Mouse (Mus musculus) ES-Bruce4 (cell line): ENCODE measurements around the gene Tmeff1. TPM values are rescaled to one million over a fixed set of nuclear protein-coding genes. Genes with fewer than 3 reads are reported as not detected.
"Not testable (repeated sequence)": the region's sequence is repeated elsewhere in the genome, so short reads cannot be mapped to it uniquely, and the experiment has no call there.

ENCODE experiments used
- H3K27ac ChIP-seq: 2 replicates; pipeline ENCODE4 v1.5.1; 2012; ENCODE audit warnings: low read length, inconsistent platforms; ENCODE audit not compliant: insufficient read depth
- H3K27me3 ChIP-seq: 2 replicates; pipeline ENCODE4 v1.6.1; 2012; ENCODE audit warnings: mild to moderate bottlenecking, low read length, inconsistent platforms; ENCODE audit not compliant: control insufficient read depth, poor library complexity, insufficient read depth, severe bottlenecking
- H3K36me3 ChIP-seq: 2 replicates; pipeline ENCODE4 v1.6.1; 2012; ENCODE audit warnings: inconsistent platforms, mild to moderate bottlenecking, low read length, moderate library complexity; ENCODE audit not compliant: control insufficient read depth, poor library complexity, insufficient read depth, severe bottlenecking
- H3K4me1 ChIP-seq: one replicate; pipeline ENCODE4 v1.8.1; 2011; ENCODE audit warnings: low read length; ENCODE audit not compliant: control insufficient read depth, insufficient read depth
- H3K4me3 ChIP-seq: 2 replicates; pipeline ENCODE4 v1.5.1; 2011; ENCODE audit warnings: low read depth, mild to moderate bottlenecking, low read length
- H3K9ac ChIP-seq: 2 replicates; pipeline ENCODE4 v1.6.1; 2012; ENCODE audit warnings: low read depth, mild to moderate bottlenecking, inconsistent platforms; ENCODE audit not compliant: poor library complexity, severe bottlenecking
- H3K9me3 ChIP-seq: replicated peaks from 2 replicates; pipeline ENCODE4 v1.6.1; 2012; ENCODE audit warnings: mild to moderate bottlenecking, low read length, inconsistent platforms; ENCODE audit not compliant: control insufficient read depth, poor library complexity, insufficient read depth, severe bottlenecking
- CTCF ChIP-seq: IDR thresholded peaks from one replicate; pipeline ENCODE4 v1.8.1; 2011; ENCODE audit warnings: low read depth, low read length
- EP300 ChIP-seq: IDR thresholded peaks from 2 replicates; pipeline ENCODE4 v1.6.1; 2011; ENCODE audit warnings: low read depth, low read length; ENCODE audit not compliant: insufficient read depth
- POLR2A ChIP-seq: IDR thresholded peaks from one replicate; pipeline ENCODE4 v1.8.1; 2011; ENCODE audit warnings: low read length; ENCODE audit not compliant: insufficient read depth
- polyA plus RNA-seq: library from polyadenylated mRNA; stranded (reverse); fragments of >200 nt; gene quantifications from 2 replicates; pipeline ENCODE4 v1.2.4, GENCODE M21; 2011; ENCODE audit warnings: low read depth; ENCODE audit not compliant: missing spikeins, insufficient read depth, insufficient read length

The Tmeff1 gene
- polyA plus RNA-seq, 1 experiment = 167 TPM

GRCm38 (mm10) chr4:48676570-48677185 is 91.7 kb downstream of the Tmeff1 start:
- Histone ChIP-seq H3K9me3 (no peaks in the 10 kb centered on the region), H3K27ac (no peak overlapping the region), H3K9ac (no peak overlapping the region), H3K4me1 (peaks cover 2% of the 10 kb centered on the region), H3K36me3 (peaks cover 11% of the 10 kb centered on the region), H3K4me3 (no peak overlapping the region), H3K27me3 (no peaks in the 10 kb centered on the region)
- TF ChIP-seq CTCF = no peak
- no peak for TF ChIP-seq EP300
- TF ChIP-seq POLR2A = no peak

GRCm38 (mm10) chr4:48677276-48677675 is 92.3 kb downstream of the Tmeff1 start:
- Histone ChIP-seq H3K27ac (no peak overlapping the region), H3K9me3 (no peaks in the 10 kb centered on the region), H3K27me3 (no peaks in the 10 kb centered on the region), H3K36me3 (peaks cover 7% of the 10 kb centered on the region), H3K4me3 (no peak overlapping the region), H3K4me1 (peaks cover 2% of the 10 kb centered on the region), H3K9ac (no peak overlapping the region)
- TF ChIP-seq POLR2A (no peak), EP300 (no peak), CTCF (no peak)

GRCm38 (mm10) chr4:48677812-48678211 is 92.8 kb downstream of the Tmeff1 start:
- Histone ChIP-seq H3K9me3 (no peaks in the 10 kb centered on the region), H3K36me3 (peaks cover 4% of the 10 kb centered on the region; the same call in 1 of the 2 replicates), H3K27me3 (no peaks in the 10 kb centered on the region), H3K9ac (no peak overlapping the region), H3K4me1 (peaks cover 2% of the 10 kb centered on the region), H3K27ac (no peak overlapping the region), H3K4me3 (no peak overlapping the region)
- TF ChIP-seq POLR2A (no peak), CTCF (no peak), EP300 (no peak)

GRCm38 (mm10) chr4:48678793-48679192 is 93.8 kb downstream of the Tmeff1 start:
- TF ChIP-seq CTCF (no peak), POLR2A (no peak), EP300 (no peak)
- no peak overlapping the region for H3K27ac ChIP-seq
- H3K9me3 ChIP-seq = peaks cover 5% of the 10 kb centered on the region; the same call in 1 of the 2 replicates
- H3K4me1 ChIP-seq = peaks cover 2% of the 10 kb centered on the region
- H3K27me3 ChIP-seq = no peaks in the 10 kb centered on the region
- H3K4me3 ChIP-seq = no peak overlapping the region
- H3K36me3 ChIP-seq = peaks cover 4% of the 10 kb centered on the region; the same call in 1 of the 2 replicates
- no peak overlapping the region for H3K9ac ChIP-seq

GRCm38 (mm10) chr4:48679728-48680127 is 94.8 kb downstream of the Tmeff1 start:
- not testable (repeated sequence) for H3K27me3 ChIP-seq, H3K4me3 ChIP-seq
- H3K27ac ChIP-seq = peak overlapping the region; percentile 84

GRCm38 (mm10) chr4:48680214-48680613 is 95.2 kb downstream of the Tmeff1 start:
- Histone ChIP-seq H3K9ac (peak overlapping the region; percentile 56; the same call in 1 of the 2 replicates), H3K9me3 (peaks cover 10% of the 10 kb centered on the region), H3K27me3 (no peaks in the 10 kb centered on the region), H3K4me1 (peaks cover 2% of the 10 kb centered on the region), H3K4me3 (peak overlapping the region; percentile 9; the same call in 1 of the 2 replicates), H3K36me3 (no peaks in the 10 kb centered on the region), H3K27ac (peak overlapping the region; percentile 84)
- TF ChIP-seq POLR2A = no peak
- TF ChIP-seq EP300 = peak; percentile 89

More at GRCm38 (mm10) chr4:48679728-48680127, 94.8 kb downstream of the Tmeff1 start:
- H3K9ac ChIP-seq, H3K36me3 ChIP-seq, H3K9me3 ChIP-seq, H3K4me1 ChIP-seq: not testable (repeated sequence)
- peak; percentile 18 for TF ChIP-seq CTCF
